In the genomic region with DNA sequence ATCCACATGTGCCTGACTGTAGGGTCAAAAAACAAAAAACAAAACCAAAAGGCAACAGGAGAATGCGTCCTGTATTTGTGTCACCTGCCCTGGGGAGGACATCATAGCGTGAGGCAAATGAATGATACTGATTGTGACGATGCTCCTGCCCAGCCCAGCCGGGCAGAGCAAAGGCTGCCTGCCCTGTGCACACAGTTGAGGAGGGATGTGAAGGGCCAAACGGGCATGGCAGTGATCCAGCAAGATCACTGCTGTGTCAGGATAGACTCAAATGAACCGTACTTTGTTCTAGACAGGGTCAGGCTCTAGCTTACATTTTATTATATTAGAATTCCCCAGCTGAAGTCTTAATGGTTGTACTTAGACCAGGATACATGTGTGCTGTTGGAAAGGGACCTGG, we compare ENCODE assay signal across 19 mouse cellular contexts.
DNase-seq lines count a peak whose midpoint lies in the region; ATAC-seq lines count a peak whose summit lies in the region.
"Had no signal": no experiment of that assay in that cellular context is flagged by ENCODE, and none has a peak within 500 bp of the region (broad histone marks: within the 10 kb centered on the region; RNA-seq: fewer than 3 reads in every experiment).

No protein-coding gene starts in this region.

- peaks cover 40% of the 10 kb centered on the region for H3K36me3 ChIP-seq in heart, embryonic 10.5 days
- H3K36me3 ChIP-seq in hindbrain, embryonic 16.5 days (ENCODE audit: control insufficient read depth, insufficient read depth, low read length) = no peaks in the 10 kb centered on the region
- 0 out of 2 replicates have a peak, but pooled peaks cover 4% of the 10 kb centered on the region for H3K36me3 ChIP-seq in hindbrain, embryonic 12.5 days
- H3K36me3 ChIP-seq in heart, embryonic 16.5 days (ENCODE audit: control insufficient read depth, insufficient read depth) = peaks cover 8% of the 10 kb centered on the region

- no peak overlapping the region for H3K9ac ChIP-seq in hindbrain, embryonic 16.5 days (ENCODE audit: low read depth, low read length)
- H3K9ac ChIP-seq in hindbrain, embryonic 12.5 days = no peak overlapping the region
- peak overlapping the region; percentile 42; the same call in 1 of the 2 replicates for H3K9ac ChIP-seq in heart, embryonic 16.5 days (ENCODE audit: low read length)
- H3K9ac ChIP-seq: embryonic facial prominence, embryonic 13.5 days; liver, embryonic 13.5 days; lung, embryonic 14.5 days had no signal

- ATAC-seq in hindbrain, embryonic 16.5 days = peak; percentile 32; the same call in 1 of the 2 replicates
- ATAC-seq in hindbrain, embryonic 12.5 days (ENCODE audit: low FRiP score) = no peak
- no peak for ATAC-seq in heart, embryonic 16.5 days (replicated peaks; ENCODE audit: extremely low read depth, insufficient read depth, low FRiP score)
- ATAC-seq: CD4-positive, CD25-positive, alpha-beta regulatory T cell, adult 4 months; forebrain, embryonic 14.5 days; intestine, postnatal 0 days had no signal

- H3K9me3 ChIP-seq in heart, embryonic 10.5 days = no peaks in the 10 kb centered on the region
- no peaks in the 10 kb centered on the region for H3K9me3 ChIP-seq in hindbrain, embryonic 16.5 days (ENCODE audit: control insufficient read depth, low read length)
- no peaks in the 10 kb centered on the region for H3K9me3 ChIP-seq in hindbrain, embryonic 12.5 days (replicated peaks)
- H3K9me3 ChIP-seq in heart, embryonic 16.5 days (replicated peaks; ENCODE audit: control insufficient read depth, low read length) = no peaks in the 10 kb centered on the region
- H3K9me3 ChIP-seq: embryonic facial prominence, embryonic 13.5 days; liver, embryonic 13.5 days had no signal

- no peak for DNase-seq in heart, embryonic 10.5 days (ENCODE audit: low spot score)
- DNase-seq in heart, adult 9 months (ENCODE audit: low spot score in 2 of 2) = no peak
- DNase-seq in kidney, postnatal 10 days = peak; percentile 78
- DNase-seq in ovary, adult 18-20 months (ENCODE audit: low spot score) = no peak
- DNase-seq in adrenal gland, adult 18-20 months (ENCODE audit: low spot score in 2 of 2) = no peak
- DNase-seq: cerebellum, adult 11-12 months; layer of hippocampus, adult 9-11 months; liver, embryonic 13.5 days; lung, embryonic 14.5 days; lung, postnatal 36 days; right cerebral cortex, postnatal 4 days had no signal

- peak overlapping the region; percentile 65; the same call in 1 of the 2 replicates for H3K27ac ChIP-seq in heart, embryonic 10.5 days
- peak overlapping the region; percentile 23; the same call in 1 of the 2 replicates for H3K27ac ChIP-seq in hindbrain, embryonic 16.5 days (ENCODE audit: low read depth, low read length)
- H3K27ac ChIP-seq in hindbrain, embryonic 12.5 days = no peak overlapping the region
- peak overlapping the region; percentile 91 for H3K27ac ChIP-seq in heart, embryonic 16.5 days (ENCODE audit: low read length)
- H3K27ac ChIP-seq: embryonic facial prominence, embryonic 13.5 days; hindbrain, postnatal 0 days; liver, embryonic 13.5 days had no signal

- WGBS in heart, embryonic 10.5 days = 82% methylated on average over 6 of the region's 6 CpGs
- 63% methylated on average over 6 of the region's 6 CpGs for WGBS in hindbrain, embryonic 16.5 days
- 86% methylated on average over 6 of the region's 6 CpGs for WGBS in hindbrain, embryonic 12.5 days
- 44% methylated on average over 6 of the region's 6 CpGs for WGBS in heart, embryonic 16.5 days

- H3K27me3 ChIP-seq in heart, embryonic 10.5 days (ENCODE audit: insufficient read depth, poor library complexity, severe bottlenecking) = no peaks in the 10 kb centered on the region
- no peaks in the 10 kb centered on the region for H3K27me3 ChIP-seq in hindbrain, embryonic 16.5 days (replicated peaks; ENCODE audit: control insufficient read depth, insufficient read depth, low read length)
- H3K27me3 ChIP-seq in hindbrain, embryonic 12.5 days = no peaks in the 10 kb centered on the region
- H3K27me3 ChIP-seq in heart, embryonic 16.5 days (ENCODE audit: control insufficient read depth, insufficient read depth, low read length) = no peaks in the 10 kb centered on the region
- H3K27me3 ChIP-seq: embryonic facial prominence, embryonic 13.5 days; liver, embryonic 13.5 days had no signal

- peaks cover 37% of the 10 kb centered on the region for H3K4me1 ChIP-seq in heart, embryonic 10.5 days
- peaks cover 5% of the 10 kb centered on the region for H3K4me1 ChIP-seq in hindbrain, embryonic 16.5 days (ENCODE audit: control insufficient read depth, insufficient read depth, low read depth, low read length)
- peaks cover 6% of the 10 kb centered on the region for H3K4me1 ChIP-seq in hindbrain, embryonic 12.5 days
- peaks cover 41% of the 10 kb centered on the region for H3K4me1 ChIP-seq in heart, embryonic 16.5 days (ENCODE audit: control insufficient read depth, insufficient read depth, low read length)
- H3K4me1 ChIP-seq: embryonic facial prominence, embryonic 13.5 days; liver, embryonic 13.5 days had no signal

- H3K4me2 ChIP-seq in hindbrain, embryonic 16.5 days (ENCODE audit: low read length) = no peak overlapping the region
- no peak overlapping the region for H3K4me2 ChIP-seq in hindbrain, embryonic 12.5 days (replicated peaks)
- 0 out of 2 replicates have a peak overlapping the region, but pooled peaks have one; percentile 11 for H3K4me2 ChIP-seq in heart, embryonic 16.5 days (ENCODE audit: low read depth, low read length)
- H3K4me2 ChIP-seq: embryonic facial prominence, embryonic 13.5 days; liver, embryonic 13.5 days; lung, embryonic 14.5 days had no signal

- no peak overlapping the region for H3K4me3 ChIP-seq in heart, embryonic 10.5 days
- H3K4me3 ChIP-seq in hindbrain, embryonic 16.5 days (ENCODE audit: low read length) = no peak overlapping the region
- H3K4me3 ChIP-seq in hindbrain, embryonic 12.5 days = no peak overlapping the region
- no peak overlapping the region for H3K4me3 ChIP-seq in heart, embryonic 16.5 days (ENCODE audit: low read length)
- H3K4me3 ChIP-seq: embryonic facial prominence, embryonic 13.5 days; liver, embryonic 13.5 days had no signal
